Mouse (Mus musculus): ENCODE data around the gene Slc8a2. TPM values are rescaled to one million over a fixed set of nuclear protein-coding genes. Genes with fewer than 3 reads are reported as not detected.

The Slc8a2 gene
- polyA plus RNA-seq, 1 experiment: 0.38 TPM

GRCm38 (mm10) chr7:16132926-16133325 lies 3.3 kb downstream of the Slc8a2 start:
- no peak for DNase-seq
- TF ChIP-seq POLR2A (IDR thresholded peaks at IDR 0.05; ENCODE audit: low read depth, low read length) (no peak), CTCF (conservative IDR thresholded peaks at IDR 0.05; ENCODE audit: insufficient read depth, insufficient read length, low read depth, low read length) (no peak)
- H3K27ac ChIP-seq (ENCODE audit: insufficient read depth, low read depth, low read length): no peak overlapping the region
- H3K4me1 ChIP-seq (ENCODE audit: control insufficient read depth, insufficient read depth, low read length): no peaks in the 10 kb centered on the region
- no peak overlapping the region for H3K4me3 ChIP-seq (ENCODE audit: insufficient read depth, low read depth, low read length)
- WGBS: 53% methylated on average over 3 of the region's 3 CpGs
- no peaks in the 10 kb centered on the region for H3K27me3 ChIP-seq (replicated peaks; ENCODE audit: control insufficient read depth, insufficient read depth, low read length)
- H3K36me3 ChIP-seq (ENCODE audit: control insufficient read depth, insufficient read depth, low read length): no peaks in the 10 kb centered on the region

- Histone ChIP-seq H3K36me3 (ENCODE audit: control insufficient read depth, insufficient read depth, low read length) (no peaks in the 10 kb centered on the region), H3K4me3 (ENCODE audit: insufficient read depth, low read depth, low read length) (no peak overlapping the region), H3K27ac (ENCODE audit: insufficient read depth, low read depth, low read length) (no peak overlapping the region), H3K27me3 (replicated peaks; ENCODE audit: control insufficient read depth, insufficient read depth, low read length) (no peaks in the 10 kb centered on the region), H3K4me1 (ENCODE audit: control insufficient read depth, insufficient read depth, low read length) (no peaks in the 10 kb centered on the region)
- 89% methylated on average over 9 of the region's 9 CpGs for WGBS
- DNase-seq: no peak
- TF ChIP-seq CTCF (conservative IDR thresholded peaks at IDR 0.05; ENCODE audit: insufficient read depth, insufficient read length, low read depth, low read length): no peak
- TF ChIP-seq POLR2A (IDR thresholded peaks at IDR 0.05; ENCODE audit: low read depth, low read length): no peak
Measured at GRCm38 (mm10) chr7:16133691-16134090, 4.1 kb downstream of the Slc8a2 start.

- Histone ChIP-seq H3K27ac (ENCODE audit: insufficient read depth, low read depth, low read length) (no peak overlapping the region), H3K4me3 (ENCODE audit: insufficient read depth, low read depth, low read length) (no peak overlapping the region), H3K4me1 (ENCODE audit: control insufficient read depth, insufficient read depth, low read length) (no peaks in the 10 kb centered on the region), H3K36me3 (ENCODE audit: control insufficient read depth, insufficient read depth, low read length) (no peaks in the 10 kb centered on the region), H3K27me3 (replicated peaks; ENCODE audit: control insufficient read depth, insufficient read depth, low read length) (no peaks in the 10 kb centered on the region)
- DNase-seq: no peak
- 54% methylated on average over 7 of the region's 7 CpGs for WGBS
- no peak for TF ChIP-seq POLR2A (IDR thresholded peaks at IDR 0.05; ENCODE audit: low read depth, low read length)
- no peak for TF ChIP-seq CTCF (conservative IDR thresholded peaks at IDR 0.05; ENCODE audit: insufficient read depth, insufficient read length, low read depth, low read length)
Measured at GRCm38 (mm10) chr7:16134951-16135392, 5.3 kb downstream of the Slc8a2 start.

GRCm38 (mm10) chr7:16146489-16147410 lies 17.1 kb downstream of the Slc8a2 start:
- Histone ChIP-seq H3K4me1 (ENCODE audit: control insufficient read depth, insufficient read depth, low read length) (no peaks in the 10 kb centered on the region), H3K27me3 (replicated peaks; ENCODE audit: control insufficient read depth, insufficient read depth, low read length) (no peaks in the 10 kb centered on the region), H3K36me3 (ENCODE audit: control insufficient read depth, insufficient read depth, low read length) (no peaks in the 10 kb centered on the region), H3K4me3 (ENCODE audit: insufficient read depth, low read depth, low read length) (no peak overlapping the region), H3K27ac (ENCODE audit: insufficient read depth, low read depth, low read length) (no peak overlapping the region)
- DNase-seq: no peak
- WGBS: 18% methylated on average over 27 of the region's 27 CpGs
- TF ChIP-seq CTCF (conservative IDR thresholded peaks at IDR 0.05; ENCODE audit: insufficient read depth, insufficient read length, low read depth, low read length) (no peak), POLR2A (IDR thresholded peaks at IDR 0.05; ENCODE audit: low read depth, low read length) (no peak)

GRCm38 (mm10) chr7:16147643-16148042 lies 18.0 kb downstream of the Slc8a2 start:
- Histone ChIP-seq H3K27me3 (replicated peaks; ENCODE audit: control insufficient read depth, insufficient read depth, low read length) (no peaks in the 10 kb centered on the region), H3K4me3 (ENCODE audit: insufficient read depth, low read depth, low read length) (no peak overlapping the region), H3K27ac (ENCODE audit: insufficient read depth, low read depth, low read length) (no peak overlapping the region), H3K4me1 (ENCODE audit: control insufficient read depth, insufficient read depth, low read length) (no peaks in the 10 kb centered on the region), H3K36me3 (ENCODE audit: control insufficient read depth, insufficient read depth, low read length) (no peaks in the 10 kb centered on the region)
- TF ChIP-seq CTCF (conservative IDR thresholded peaks at IDR 0.05; ENCODE audit: insufficient read depth, insufficient read length, low read depth, low read length) (no peak), POLR2A (IDR thresholded peaks at IDR 0.05; ENCODE audit: low read depth, low read length) (no peak)
- peak; percentile 43 for DNase-seq
- WGBS: 12% methylated on average over 15 of the region's 15 CpGs

GRCm38 (mm10) chr7:16149241-16149640 lies 19.6 kb downstream of the Slc8a2 start:
- Histone ChIP-seq H3K4me1 (ENCODE audit: control insufficient read depth, insufficient read depth, low read length) (no peaks in the 10 kb centered on the region), H3K4me3 (ENCODE audit: insufficient read depth, low read depth, low read length) (no peak overlapping the region), H3K36me3 (ENCODE audit: control insufficient read depth, insufficient read depth, low read length) (no peaks in the 10 kb centered on the region), H3K27ac (ENCODE audit: insufficient read depth, low read depth, low read length) (no peak overlapping the region), H3K27me3 (replicated peaks; ENCODE audit: control insufficient read depth, insufficient read depth, low read length) (no peaks in the 10 kb centered on the region)
- TF ChIP-seq POLR2A (IDR thresholded peaks at IDR 0.05; ENCODE audit: low read depth, low read length) (no peak), CTCF (conservative IDR thresholded peaks at IDR 0.05; ENCODE audit: insufficient read depth, insufficient read length, low read depth, low read length) (no peak)
- 57% methylated on average over 5 of the region's 5 CpGs for WGBS
- no peak for DNase-seq
